Mouse (Mus musculus) layer of hippocampus, adult 11-12 months (tissue): Measurements from ENCODE around the gene Acads.
"Not testable (repeated sequence)": the region's sequence is repeated elsewhere in the genome, so short reads cannot be mapped to it uniquely, and the experiment has no call there.

ENCODE experiments used
- DNase-seq: peaks from one replicate; pipeline ENCODE4 v3.0.0; 2022; ENCODE audit warnings: low spot score

The Acads gene

GRCm38 (mm10) chr5:115149675-115150459 lies 30.7 kb upstream of the Acads start:
- DNase-seq: no peak

- DNase-seq: not testable (repeated sequence)
Measured at GRCm38 (mm10) chr5:115148872-115149271, 29.7 kb upstream of the Acads start.

- DNase-seq: no peak
Measured at GRCm38 (mm10) chr5:115148378-115148777, 29.2 kb upstream of the Acads start.

GRCm38 (mm10) chr5:115147388-115147787 lies 28.2 kb upstream of the Acads start:
- DNase-seq: no peak

- no peak for DNase-seq
Measured at GRCm38 (mm10) chr5:115146747-115147130, 27.6 kb upstream of the Acads start.

GRCm38 (mm10) chr5:115145976-115146746 lies 27.0 kb upstream of the Acads start:
- DNase-seq: no peak

GRCm38 (mm10) chr5:115145253-115145968 lies 26.3 kb upstream of the Acads start:
- DNase-seq: no peak

- DNase-seq: no peak
Measured at GRCm38 (mm10) chr5:115144471-115144870, 25.3 kb upstream of the Acads start.

- no peak for DNase-seq
Measured at GRCm38 (mm10) chr5:115143552-115143951, 24.4 kb upstream of the Acads start.

- DNase-seq: no peak
Measured at GRCm38 (mm10) chr5:115142166-115142697, 23.1 kb upstream of the Acads start.

GRCm38 (mm10) chr5:115140726-115141125 lies 21.6 kb upstream of the Acads start:
- DNase-seq: no peak

GRCm38 (mm10) chr5:115139124-115139523 lies 20.0 kb upstream of the Acads start:
- DNase-seq: no peak

- DNase-seq: peak; percentile 87
Measured at GRCm38 (mm10) chr5:115134234-115135165, 15.4 kb upstream of the Acads start, which contains the start of gene Unc119b. TSS of gene Unc119b (minus strand) at chr5:115134975.

GRCm38 (mm10) chr5:115133358-115134066 lies 14.4 kb upstream of the Acads start:
- DNase-seq: no peak

GRCm38 (mm10) chr5:115132465-115132864 lies 13.3 kb upstream of the Acads start:
- DNase-seq: no peak

GRCm38 (mm10) chr5:115129328-115129727 lies 10.2 kb upstream of the Acads start:
- DNase-seq: no peak

GRCm38 (mm10) chr5:115127421-115128179 lies 8.5 kb upstream of the Acads start:
- DNase-seq: no peak

- DNase-seq: no peak
Measured at GRCm38 (mm10) chr5:115126578-115127312, 7.6 kb upstream of the Acads start.
